Mouse (Mus musculus): Measurements from ENCODE around the gene Tmem229b.

DNA sequence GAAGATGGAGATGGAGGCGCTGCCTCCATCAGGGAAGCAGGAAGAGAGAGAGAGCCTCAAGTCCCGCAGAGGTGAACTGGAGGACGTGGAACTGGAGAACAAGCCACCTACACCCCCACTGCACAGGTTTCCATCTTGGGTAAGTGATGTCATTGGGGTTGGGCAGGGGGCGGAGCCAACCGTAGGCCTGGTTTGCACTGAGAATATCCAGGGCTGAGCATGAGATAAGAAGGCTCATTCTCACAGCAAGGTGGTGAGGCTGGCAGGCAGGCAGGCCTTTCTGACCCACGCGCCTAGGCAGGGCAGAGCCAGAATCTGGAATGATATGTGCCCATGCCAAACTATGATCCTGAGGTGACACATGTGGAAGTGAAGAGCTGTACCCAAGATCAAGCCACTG lies 47.8 kb upstream of the Tmem229b start:
- TF ChIP-seq POLR2A (IDR thresholded peaks at IDR 0.05; ENCODE audit: borderline replicate concordance, control insufficient read depth, low read depth, low read length) (no peak), CTCF (IDR thresholded peaks at IDR 0.05; ENCODE audit: control insufficient read depth, insufficient read depth, low read length) (no peak)
